Mouse (Mus musculus): ENCODE measurements around the gene Fgfr2. TPM values are rescaled to one million over a fixed set of nuclear protein-coding genes. Genes with fewer than 3 reads are reported as not detected.

Fgfr2 gene
- polyA plus RNA-seq, 1 experiment from 2014 or later = 47.9 TPM

DNA sequence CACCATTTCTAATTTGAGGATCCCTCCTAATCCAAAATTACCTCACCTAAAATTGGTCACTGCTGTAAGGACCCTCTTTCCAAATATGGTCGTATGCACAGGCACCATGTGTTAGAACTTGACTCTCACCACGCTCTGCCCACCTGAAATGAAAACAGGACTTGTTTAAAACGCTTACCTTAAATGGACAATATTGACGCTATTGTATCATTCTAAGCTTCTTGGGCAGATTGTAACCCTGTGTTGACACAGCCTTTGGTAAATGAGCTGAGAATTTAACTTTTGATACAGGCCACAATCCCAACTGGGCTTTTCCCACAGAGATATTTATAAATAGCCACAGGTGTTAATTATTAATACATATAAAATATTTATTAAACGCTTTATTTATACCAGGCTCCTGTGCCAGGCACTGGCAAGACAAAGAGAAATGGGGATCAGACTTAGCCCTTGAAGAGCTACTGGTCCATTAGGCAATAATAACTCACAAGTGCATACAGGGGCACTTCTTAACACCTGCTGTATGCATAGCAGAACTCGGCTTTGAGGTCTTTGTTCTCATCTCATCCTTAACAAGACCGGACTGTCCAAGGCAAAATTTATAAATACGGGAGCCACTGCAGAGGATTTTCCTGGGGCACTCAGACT, 16.7 kb upstream of the Fgfr2 start:
- ATAC-seq = no peak
- no peak overlapping the region for H3K9ac ChIP-seq
- no peak overlapping the region for H3K27ac ChIP-seq
- H3K4me3 ChIP-seq = no peak overlapping the region
- H3K4me2 ChIP-seq = no peak overlapping the region
- H3K9me3 ChIP-seq (replicated peaks) = no peaks in the 10 kb centered on the region
- H3K36me3 ChIP-seq (ENCODE audit: poor library complexity, severe bottlenecking) = no peaks in the 10 kb centered on the region
- 83% methylated on average over 8 of the region's 8 CpGs for WGBS
- no peaks in the 10 kb centered on the region for H3K27me3 ChIP-seq
- H3K4me1 ChIP-seq = no peaks in the 10 kb centered on the region

DNA sequence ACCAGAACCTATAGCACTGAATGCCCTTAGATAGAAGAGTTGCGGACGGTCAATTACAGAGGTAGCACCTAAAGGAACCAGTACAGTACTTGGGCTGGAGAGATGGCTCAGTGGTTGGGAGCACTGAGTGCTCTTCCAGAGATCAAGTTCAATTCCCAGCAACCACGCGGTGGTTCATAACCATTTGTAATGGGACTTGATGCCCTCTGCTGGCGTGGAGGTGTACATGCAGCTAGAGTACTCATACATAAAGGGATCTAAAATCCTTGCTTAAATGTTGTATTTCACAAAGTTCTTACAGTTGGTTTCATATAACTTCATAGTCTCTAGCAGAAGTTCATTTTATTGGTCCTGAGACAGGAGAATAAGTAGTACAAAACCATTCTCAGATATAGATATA, 10.4 kb upstream of the Fgfr2 start:
- WGBS = 76% methylated on average over 5 of the region's 5 CpGs

DNA sequence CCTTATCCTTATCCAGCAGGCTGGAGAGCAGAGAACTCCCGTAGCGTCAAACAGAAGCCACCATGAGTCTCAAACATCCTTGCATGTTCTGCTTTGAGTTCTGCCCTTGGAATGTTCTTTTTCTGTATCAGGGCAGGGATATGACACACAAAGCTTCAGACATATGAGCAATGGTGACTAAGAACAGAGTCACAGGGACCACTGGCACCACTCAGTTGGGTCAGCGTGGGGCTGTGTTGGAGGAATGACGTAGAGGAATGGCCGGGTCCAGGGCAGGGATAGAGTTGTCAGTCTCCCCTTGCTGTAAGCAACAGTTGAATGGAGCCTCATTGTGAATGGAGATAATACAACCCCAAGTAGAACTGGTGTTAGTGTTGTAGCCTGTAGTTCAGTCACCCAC, 9.6 kb upstream of the Fgfr2 start:
- H3K36me3 ChIP-seq (ENCODE audit: poor library complexity, severe bottlenecking) = no peaks in the 10 kb centered on the region
- H3K4me1 ChIP-seq = no peaks in the 10 kb centered on the region
- H3K4me3 ChIP-seq = no peak overlapping the region
- 93% methylated on average over 5 of the region's 5 CpGs for WGBS
- peaks cover 11% of the 10 kb centered on the region for H3K9me3 ChIP-seq (replicated peaks)
- H3K27ac ChIP-seq = no peak overlapping the region
- no peaks in the 10 kb centered on the region for H3K27me3 ChIP-seq
- H3K4me2 ChIP-seq = no peak overlapping the region
- no peak for ATAC-seq
- no peak overlapping the region for H3K9ac ChIP-seq

More for the DNA sequence above, 10.4 kb upstream of the Fgfr2 start:
- peaks cover 9% of the 10 kb centered on the region for H3K9me3 ChIP-seq (replicated peaks)
- no peaks in the 10 kb centered on the region for H3K36me3 ChIP-seq (ENCODE audit: poor library complexity, severe bottlenecking)
- H3K27ac ChIP-seq = no peak overlapping the region
- no peak for ATAC-seq
- no peaks in the 10 kb centered on the region for H3K4me1 ChIP-seq
- no peak overlapping the region for H3K4me2 ChIP-seq
- no peaks in the 10 kb centered on the region for H3K27me3 ChIP-seq
- H3K9ac ChIP-seq = no peak overlapping the region
- no peak overlapping the region for H3K4me3 ChIP-seq

DNA sequence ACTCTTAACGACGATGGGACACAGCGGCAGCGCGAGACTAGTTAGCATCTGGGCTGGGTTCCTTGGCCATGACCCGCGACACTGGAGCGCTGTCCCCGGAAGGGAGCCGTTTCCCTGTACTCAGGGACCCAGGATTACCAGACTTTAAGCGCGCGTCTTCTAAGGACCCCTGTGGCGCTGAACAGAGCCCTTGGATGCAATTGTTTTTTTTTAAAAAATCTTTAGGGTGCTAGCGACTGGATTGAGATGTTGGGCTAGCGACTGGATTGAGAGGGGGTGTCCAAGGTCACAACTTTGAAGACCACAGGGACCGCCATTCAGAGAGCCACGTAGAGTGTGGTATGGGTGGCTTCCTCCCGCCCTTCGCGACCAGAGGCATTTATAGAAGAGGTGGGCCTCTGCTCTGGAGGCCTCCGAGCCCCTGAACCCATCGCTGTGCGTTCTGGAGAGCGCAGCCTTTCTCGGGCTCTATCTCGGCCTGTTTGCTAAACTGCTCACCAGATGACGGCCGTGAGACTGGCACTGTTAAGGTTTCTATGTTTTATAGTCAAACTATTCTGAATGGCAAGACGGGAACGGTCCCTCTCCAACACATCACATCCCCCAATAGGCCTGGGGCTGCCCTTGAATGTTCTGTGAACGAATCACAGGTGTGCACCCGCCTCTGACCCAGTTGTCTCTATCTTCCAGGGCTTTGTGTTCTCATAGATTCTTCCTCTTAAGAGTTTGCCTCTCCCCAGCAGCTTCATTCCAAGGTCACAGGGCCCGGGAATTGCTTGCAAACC, 1.7 kb upstream of the Fgfr2 start:
- Histone ChIP-seq H3K36me3 (ENCODE audit: poor library complexity, severe bottlenecking) (no peaks in the 10 kb centered on the region), H3K4me3 (peak overlapping the region; percentile 87), H3K27ac (no peak overlapping the region), H3K4me1 (peaks cover 26% of the 10 kb centered on the region), H3K9ac (peak overlapping the region; percentile 99), H3K4me2 (peak overlapping the region; percentile 98), H3K9me3 (replicated peaks) (peaks cover 7% of the 10 kb centered on the region), H3K27me3 (peaks cover 19% of the 10 kb centered on the region)
- WGBS = 7% methylated on average over 34 of the region's 34 CpGs
- no peak for ATAC-seq

DNA sequence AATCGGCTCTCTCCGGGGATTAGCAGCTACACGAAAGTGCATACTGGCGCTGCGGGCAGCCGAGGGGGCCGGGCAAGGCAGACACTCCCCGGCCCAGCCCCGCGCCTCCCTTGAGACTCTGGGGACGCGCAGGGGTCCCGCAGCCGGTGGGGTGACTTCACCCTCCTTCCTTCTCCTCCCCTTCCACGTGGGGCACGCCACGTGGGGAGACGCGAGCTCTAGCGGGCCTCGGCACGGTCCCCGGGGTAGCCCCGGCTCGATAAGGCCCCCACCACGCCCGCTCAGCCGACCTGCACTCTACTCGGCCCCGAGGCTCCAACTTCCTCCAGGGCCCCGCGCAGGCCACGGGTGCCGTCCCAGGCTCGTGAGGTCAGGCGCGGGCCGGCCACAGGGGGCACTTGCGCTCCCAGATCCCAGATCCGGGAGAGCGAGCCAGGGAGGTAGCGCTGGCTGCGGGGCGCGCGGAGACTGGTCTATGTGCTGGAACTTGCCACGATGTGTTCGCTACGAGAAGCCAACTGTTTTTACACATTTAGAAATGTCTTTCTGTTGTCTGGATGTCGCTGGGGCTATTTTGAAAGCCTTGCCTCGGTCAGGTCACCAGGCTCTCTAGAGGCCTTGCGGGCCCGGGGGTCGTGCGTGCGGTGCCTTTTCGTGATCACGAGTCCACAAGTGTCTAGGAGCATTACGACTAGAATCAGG, 1.0 kb upstream of the Fgfr2 start, which contains the start of gene Ctbp2:
Gene Ctbp2 (minus strand): TSS at position 356 of the 702 bp plus-strand sequence.
- H3K9ac ChIP-seq = peak within 1 kb of the TSS; percentile 99
- peak; percentile 65 for ATAC-seq
- H3K4me1 ChIP-seq = peaks cover 34% of the 10 kb centered on the region
- peak within 1 kb of the TSS; percentile 98 for H3K4me2 ChIP-seq
- H3K4me3 ChIP-seq = peak within 1 kb of the TSS; percentile 87
- H3K27ac ChIP-seq = peak within 1 kb of the TSS; percentile 99
- under 1% methylated on average over 46 of the region's 59 CpGs for WGBS
- H3K27me3 ChIP-seq = peaks cover 19% of the 10 kb centered on the region
- H3K36me3 ChIP-seq (ENCODE audit: poor library complexity, severe bottlenecking) = no peaks in the 10 kb centered on the region
- H3K9me3 ChIP-seq (replicated peaks) = peaks cover 7% of the 10 kb centered on the region

DNA sequence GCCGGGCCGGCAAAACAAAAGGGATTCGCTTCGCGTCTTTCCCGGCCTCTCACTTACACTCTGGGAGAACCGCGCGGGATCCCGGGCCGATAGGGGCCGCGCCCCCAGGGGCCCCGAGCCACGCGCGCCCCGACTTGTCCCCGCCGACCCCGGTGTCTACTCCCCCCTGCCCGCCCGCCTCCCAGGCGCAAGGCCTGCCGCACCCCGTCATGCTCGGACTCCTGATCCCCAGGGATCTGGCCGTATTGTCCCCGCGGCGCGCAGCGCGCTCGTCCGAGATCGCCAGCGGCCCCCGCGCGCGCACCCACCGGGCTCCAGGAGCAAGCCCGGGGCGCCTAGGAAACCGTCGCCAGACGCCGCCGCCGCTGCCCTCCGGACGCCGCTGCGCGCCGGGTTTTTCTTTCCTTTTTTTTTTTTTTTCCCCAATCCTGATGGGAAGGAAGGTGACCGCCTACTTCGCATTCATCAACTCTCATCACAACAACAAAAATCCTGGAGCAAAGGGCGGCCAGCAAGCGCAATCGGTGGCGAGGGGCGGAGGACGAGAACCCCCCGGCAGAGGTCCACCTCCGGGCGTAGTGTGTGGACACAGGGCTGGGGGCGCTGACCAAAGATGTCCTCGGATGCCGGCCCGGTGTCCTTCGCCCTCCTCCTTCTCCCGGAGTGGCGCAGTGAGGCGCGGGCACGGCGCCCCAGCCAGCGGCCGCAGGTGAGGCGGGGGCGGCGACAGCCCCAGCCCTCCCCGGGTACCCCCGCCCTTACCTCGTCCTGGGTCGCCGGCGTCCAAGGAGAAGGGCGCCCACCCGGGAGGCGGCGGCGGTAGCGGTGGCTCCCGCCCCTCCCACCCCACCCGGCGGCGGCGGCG, 539 bp downstream of the Fgfr2 start:
- no peak; the same call in none of the 2 replicates for ATAC-seq
- H3K36me3 ChIP-seq (ENCODE audit: poor library complexity, severe bottlenecking) = no peaks in the 10 kb centered on the region
- peaks cover 48% of the 10 kb centered on the region for H3K4me1 ChIP-seq

DNA sequence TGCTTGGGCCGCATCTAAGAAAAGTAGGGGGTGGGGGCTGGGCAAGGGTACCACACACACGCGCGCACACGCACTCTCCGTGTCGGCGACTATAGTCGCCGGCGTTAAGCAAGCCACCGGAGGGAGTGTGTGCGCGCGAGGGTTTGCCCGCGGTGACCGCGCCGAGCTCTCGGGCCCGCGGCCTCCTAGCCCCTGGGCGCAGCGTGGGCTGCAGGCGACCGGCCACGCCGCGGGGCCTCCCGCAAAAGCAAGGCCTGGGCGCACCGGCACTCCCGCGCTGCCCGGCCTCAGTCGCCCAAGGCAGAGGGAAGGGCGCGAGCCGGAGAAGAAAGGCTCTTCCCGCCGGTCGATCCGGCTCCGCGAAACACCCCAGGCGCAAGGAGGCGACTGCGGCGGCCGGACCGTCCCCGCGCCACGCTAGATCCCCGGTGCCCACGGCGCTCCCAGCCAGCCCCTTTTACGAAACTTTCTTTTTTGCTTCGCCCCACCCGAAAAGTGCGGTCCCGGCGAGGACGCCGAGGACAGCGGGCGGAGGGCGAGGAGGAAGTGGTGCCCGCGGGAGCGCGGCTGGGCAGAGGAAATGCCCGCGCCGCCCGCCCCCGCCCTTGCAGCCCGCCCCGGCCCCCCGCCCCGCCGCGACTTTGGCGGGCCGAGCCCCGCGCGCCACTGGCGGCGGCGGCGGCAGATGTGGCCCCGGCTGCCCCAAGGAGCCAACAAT, 1.3 kb downstream of the Fgfr2 start:
- under 1% methylated on average over 81 of the region's 94 CpGs for WGBS
- Histone ChIP-seq H3K4me3 (peak overlapping the region; percentile 87), H3K27ac (peak overlapping the region; percentile 99), H3K4me2 (peak overlapping the region; percentile 98), H3K27me3 (peaks cover 16% of the 10 kb centered on the region), H3K36me3 (ENCODE audit: poor library complexity, severe bottlenecking) (no peaks in the 10 kb centered on the region), H3K4me1 (peaks cover 56% of the 10 kb centered on the region), H3K9me3 (replicated peaks) (no peaks in the 10 kb centered on the region), H3K9ac (peak overlapping the region; percentile 99)
- ATAC-seq = peak; percentile 38; the same call in 1 of the 2 replicates

More for the DNA sequence above, 539 bp downstream of the Fgfr2 start:
- H3K4me3 ChIP-seq = peak overlapping the region; percentile 87
- H3K27me3 ChIP-seq = peaks cover 19% of the 10 kb centered on the region
- H3K27ac ChIP-seq = peak overlapping the region; percentile 99
- H3K9ac ChIP-seq = peak overlapping the region; percentile 99
- 0% methylated on average over 76 of the region's 102 CpGs for WGBS
- H3K9me3 ChIP-seq (replicated peaks) = no peaks in the 10 kb centered on the region
- H3K4me2 ChIP-seq = peak overlapping the region; percentile 98

DNA sequence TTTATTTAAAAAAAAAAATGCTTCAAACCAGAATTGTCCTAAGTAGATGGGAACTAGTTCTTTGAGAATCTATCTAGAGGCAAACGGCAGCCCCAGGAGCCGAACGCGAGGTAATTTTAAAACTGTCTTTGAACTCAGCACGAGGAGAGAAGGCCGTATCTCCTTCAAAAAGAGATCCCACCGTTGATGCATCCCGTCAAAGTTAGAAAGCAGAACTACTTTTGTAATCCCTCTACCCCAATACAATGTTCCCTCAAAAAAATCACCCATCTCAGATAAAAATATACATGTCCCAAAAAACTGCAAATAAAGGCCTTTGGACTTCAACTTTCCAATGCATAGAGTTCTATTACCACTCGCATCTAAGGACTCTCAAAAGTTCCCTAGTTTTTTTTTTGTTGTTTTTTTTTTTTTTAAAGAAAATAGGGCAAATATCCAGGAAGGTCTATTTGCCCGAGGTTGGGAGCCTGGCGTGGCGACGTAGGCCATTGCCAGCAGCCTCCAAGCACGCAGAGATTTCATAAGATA, 2.0 kb downstream of the Fgfr2 start:
- Histone ChIP-seq H3K4me2 (peak overlapping the region; percentile 98), H3K27me3 (peaks cover 10% of the 10 kb centered on the region), H3K27ac (peak overlapping the region; percentile 99), H3K9me3 (replicated peaks) (no peaks in the 10 kb centered on the region), H3K36me3 (ENCODE audit: poor library complexity, severe bottlenecking) (no peaks in the 10 kb centered on the region), H3K9ac (peak overlapping the region; percentile 99), H3K4me3 (peak overlapping the region; percentile 87), H3K4me1 (peaks cover 63% of the 10 kb centered on the region)
- no peak for ATAC-seq
- whole genome bisulfite sequencing = under 1% methylated on average over 14 of the region's 14 CpGs

DNA sequence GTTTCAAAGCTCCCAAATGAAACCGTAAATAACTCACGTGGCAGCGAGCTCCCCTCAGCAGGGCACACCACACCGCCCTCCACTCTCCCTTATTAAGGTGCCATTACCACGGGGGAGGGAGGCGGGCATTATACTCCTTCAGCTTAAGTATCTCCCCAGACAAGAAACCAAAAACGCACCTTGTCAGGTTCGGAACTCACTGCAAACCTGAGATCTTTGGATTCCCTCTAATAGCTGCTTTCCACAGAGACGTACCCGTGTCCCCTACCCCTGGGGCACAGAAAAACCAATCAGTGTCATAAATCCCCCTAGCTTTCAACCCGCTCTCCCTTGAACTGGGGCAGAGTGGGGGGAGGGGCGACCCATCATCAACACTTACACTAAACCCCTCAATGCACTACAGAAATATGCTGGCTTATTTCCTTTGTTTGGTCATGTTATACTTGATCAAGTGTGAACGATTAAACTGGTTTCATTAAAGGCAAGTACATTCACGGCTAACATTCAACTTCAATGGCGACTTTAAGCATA, 2.9 kb downstream of the Fgfr2 start:
- H3K9me3 ChIP-seq (replicated peaks) = no peaks in the 10 kb centered on the region
- ATAC-seq = no peak
- under 1% methylated on average over 15 of the region's 15 CpGs for WGBS
- H3K36me3 ChIP-seq (ENCODE audit: poor library complexity, severe bottlenecking) = no peaks in the 10 kb centered on the region
- H3K27me3 ChIP-seq = peaks cover 2% of the 10 kb centered on the region; the same call in 1 of the 2 replicates
- H3K9ac ChIP-seq = peak overlapping the region; percentile 47
- no peak overlapping the region for H3K27ac ChIP-seq
- H3K4me1 ChIP-seq = peaks cover 71% of the 10 kb centered on the region
- H3K4me2 ChIP-seq = peak overlapping the region; percentile 98
- peak overlapping the region; percentile 87 for H3K4me3 ChIP-seq

DNA sequence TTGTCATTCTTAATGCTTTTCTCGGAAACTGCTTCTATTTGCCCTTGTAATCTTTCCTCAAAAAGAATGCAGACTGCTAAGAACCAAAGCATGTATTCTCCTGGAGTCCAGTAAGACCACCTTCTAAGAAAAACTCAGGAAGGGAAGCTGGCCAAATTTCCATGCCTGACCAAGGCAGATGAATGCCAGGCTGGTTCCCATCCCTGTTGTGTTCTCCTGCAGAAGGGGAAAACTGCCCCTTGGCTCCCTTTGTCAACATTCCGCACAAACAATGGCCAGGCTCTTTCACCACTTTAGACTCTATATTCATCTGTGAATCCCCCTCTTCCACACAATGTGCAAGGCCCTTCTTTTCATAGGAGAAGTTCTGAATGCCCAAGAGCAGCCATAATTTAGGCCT, 5.3 kb downstream of the Fgfr2 start:
- Histone ChIP-seq H3K9me3 (replicated peaks) (no peaks in the 10 kb centered on the region), H3K27ac (no peak overlapping the region), H3K4me2 (0 out of 2 replicates have a peak overlapping the region, but pooled peaks have one; percentile 20), H3K27me3 (no peaks in the 10 kb centered on the region), H3K36me3 (ENCODE audit: poor library complexity, severe bottlenecking) (no peaks in the 10 kb centered on the region), H3K4me3 (no peak overlapping the region), H3K9ac (no peak overlapping the region), H3K4me1 (peaks cover 82% of the 10 kb centered on the region)
- ATAC-seq = no peak
- WGBS = 0% methylated on average over 2 of the region's 2 CpGs

Measured in forebrain, embryonic 13.5 days (tissue).